Mouse (Mus musculus) liver, embryonic 11.5 days (tissue): ENCODE results near the gene Tm4sf5. TPM values are rescaled to one million over a fixed set of nuclear protein-coding genes. Genes with fewer than 3 reads are reported as not detected.
A peak's percentile ranks its signal among the peaks of the same experiment; 100 is the strongest.
"Not testable (repeated sequence)": the region's sequence is repeated elsewhere in the genome, so short reads cannot be mapped to it uniquely, and the experiment has no call there.

ENCODE experiments used
- ATAC-seq: fragments of 200-750 bp; cut with Nextera tagmentation; replicated peaks from 2 replicates; pipeline ENCODE4 v1.8.0; 2017; ENCODE audit warnings: moderate number of reproducible peaks, mild to moderate bottlenecking, moderate TSS enrichment, moderate library complexity; ENCODE audit not compliant: low FRiP score
- DNase-seq: peaks from one replicate; pipeline ENCODE4 v3.0.0-alpha.2; 2017; ENCODE audit warnings: low spot score
- H3K27ac ChIP-seq: fragments of 300-500 bp; sonication (generic); 2 replicates; pipeline ENCODE4 v1.5.1; 2014; ENCODE audit warnings: mild to moderate bottlenecking, low read depth, low read length, control low read depth
- H3K27me3 ChIP-seq: fragments of 300-500 bp; sonication (generic); replicated peaks from 2 replicates; pipeline ENCODE4 v1.6.1; 2014; ENCODE audit warnings: low read length, mixed read lengths; ENCODE audit not compliant: control insufficient read depth, insufficient read depth
- H3K36me3 ChIP-seq: fragments of 300-500 bp; sonication (generic); 2 replicates; pipeline ENCODE4 v1.6.1; 2014; ENCODE audit warnings: mild to moderate bottlenecking, low read length, moderate library complexity, mixed read lengths; ENCODE audit not compliant: control insufficient read depth, insufficient read depth
- H3K4me1 ChIP-seq: fragments of 300-500 bp; sonication (generic); replicated peaks from 2 replicates; pipeline ENCODE4 v1.6.1; 2014; ENCODE audit warnings: low read length, mixed read lengths; ENCODE audit not compliant: control insufficient read depth, insufficient read depth
- H3K4me2 ChIP-seq: fragments of 300-500 bp; sonication (generic); 2 replicates; pipeline ENCODE4 v1.6.1; 2014; ENCODE audit warnings: mild to moderate bottlenecking, control low read depth, moderate library complexity
- H3K4me3 ChIP-seq: fragments of 300-500 bp; sonication (generic); 2 replicates; pipeline ENCODE4 v1.5.1; 2014; ENCODE audit warnings: low read depth, low read length, control low read depth
- H3K9ac ChIP-seq: fragments of 300-500 bp; sonication (generic); 2 replicates; pipeline ENCODE4 v1.6.1; 2014; ENCODE audit warnings: low read depth, low read length, control low read depth
- H3K9me3 ChIP-seq: fragments of 300-500 bp; sonication (generic); 2 replicates; pipeline ENCODE4 v1.6.1; 2016; ENCODE audit warnings: low read length, inconsistent platforms, mixed read lengths; ENCODE audit not compliant: control insufficient read depth
- WGBS: fragments of 180-500 bp; shearing (Covaris S2); extraction: QIAGEN DNeasy Blood & Tissue Kit; methylation state at CpG from one replicate; pipeline ENCODE4 v1.1.7; 2014; 5-methylcytosine and 5-hydroxymethylcytosine counted together
- polyA plus RNA-seq: library from polyadenylated mRNA; unstranded; fragments of >200 nt; fragmentation: Nextera tagmentation; extraction: Ambion mirVana; gene quantifications from 2 replicates; pipeline ENCODE4 v1.2.1, GENCODE M21; 2014

Tm4sf5 gene
- polyA plus RNA-seq, 1 experiment from 2014 or later: 5.5 TPM

- H3K36me3 ChIP-seq: no peaks in the 10 kb centered on the region
- ATAC-seq (no peak), DNase-seq (no peak)
- H3K4me3 ChIP-seq: no peak within 1 kb of the TSS
- H3K9me3 ChIP-seq: no peaks in the 10 kb centered on the region
- WGBS: 87% methylated on average over 7 of the region's 7 CpGs
- H3K9ac ChIP-seq: no peak within 1 kb of the TSS
- no peak within 1 kb of the TSS for H3K4me2 ChIP-seq
- H3K27me3 ChIP-seq: no peaks in the 10 kb centered on the region
- H3K27ac ChIP-seq: no peak within 1 kb of the TSS
- H3K4me1 ChIP-seq: peaks cover 13% of the 10 kb centered on the region
Measured at GRCm38 (mm10) chr11:70514288-70514687, 9.2 kb downstream of the Tm4sf5 start, which contains the start of gene Vmo1. Gene Vmo1 (minus strand): TSS chr11:70514616.

- no peak overlapping the region for H3K27ac ChIP-seq
- no peak overlapping the region for H3K4me3 ChIP-seq
- no peaks in the 10 kb centered on the region for H3K9me3 ChIP-seq
- 21% methylated on average over 2 of the region's 2 CpGs for WGBS
- H3K4me2 ChIP-seq: no peak overlapping the region
- H3K4me1 ChIP-seq: peaks cover 23% of the 10 kb centered on the region
- DNase-seq (no peak), ATAC-seq (no peak)
- no peak overlapping the region for H3K9ac ChIP-seq
- peaks cover 12% of the 10 kb centered on the region for H3K27me3 ChIP-seq
- H3K36me3 ChIP-seq: no peaks in the 10 kb centered on the region
Measured at GRCm38 (mm10) chr11:70516352-70516751, 11.3 kb downstream of the Tm4sf5 start.

GRCm38 (mm10) chr11:70518436-70518835 lies 13.4 kb downstream of the Tm4sf5 start:
- H3K4me1 ChIP-seq: peaks cover 23% of the 10 kb centered on the region
- H3K4me3 ChIP-seq: no peak overlapping the region
- H3K9ac ChIP-seq: no peak overlapping the region
- H3K36me3 ChIP-seq: no peaks in the 10 kb centered on the region
- ATAC-seq: no peak
- H3K27ac ChIP-seq: no peak overlapping the region
- DNase-seq: no peak
- peak overlapping the region; percentile 69; the same call in 1 of the 2 replicates for H3K4me2 ChIP-seq
- WGBS: 36% methylated on average over 1 of the region's 1 CpGs
- no peaks in the 10 kb centered on the region for H3K9me3 ChIP-seq
- H3K27me3 ChIP-seq: peaks cover 12% of the 10 kb centered on the region

- Histone ChIP-seq H3K4me1 (peaks cover 23% of the 10 kb centered on the region), H3K36me3 (no peaks in the 10 kb centered on the region), H3K27me3 (peaks cover 12% of the 10 kb centered on the region), H3K9ac (peak within 1 kb of the TSS; percentile 38), H3K4me3 (peak within 1 kb of the TSS; percentile 44), H3K4me2 (peak within 1 kb of the TSS; percentile 69), H3K27ac (peak within 1 kb of the TSS; percentile 44), H3K9me3 (no peaks in the 10 kb centered on the region)
- DNase-seq: no peak
- 71% methylated on average over 10 of the region's 10 CpGs for WGBS
- 0 out of 2 replicates have a peak, but pooled peaks have one; percentile 34 for ATAC-seq
Measured at GRCm38 (mm10) chr11:70518923-70519322, 13.9 kb downstream of the Tm4sf5 start, which contains the start of gene Gltpd2. Gene Gltpd2 (plus strand): TSS chr11:70519196.

- Histone ChIP-seq H3K4me1 (peaks cover 23% of the 10 kb centered on the region), H3K36me3 (no peaks in the 10 kb centered on the region), H3K9ac (peak overlapping the region; percentile 38), H3K9me3 (no peaks in the 10 kb centered on the region), H3K4me2 (peak overlapping the region; percentile 69), H3K4me3 (peak overlapping the region; percentile 44), H3K27ac (peak overlapping the region; percentile 44), H3K27me3 (peaks cover 12% of the 10 kb centered on the region)
- ATAC-seq (no peak; the same call in 1 of the 2 replicates), DNase-seq (peak; percentile 71)
- 16% methylated on average over 41 of the region's 41 CpGs for WGBS
Measured at GRCm38 (mm10) chr11:70520178-70520769, 15.2 kb downstream of the Tm4sf5 start.

GRCm38 (mm10) chr11:70523306-70523989 lies 18.4 kb downstream of the Tm4sf5 start:
- DNase-seq, H3K4me3 ChIP-seq: not testable (repeated sequence)
- 86% methylated on average over 8 of the region's 8 CpGs for WGBS

GRCm38 (mm10) chr11:70524782-70525181 lies 19.7 kb downstream of the Tm4sf5 start:
- H3K9me3 ChIP-seq: no peaks in the 10 kb centered on the region
- no peak overlapping the region for H3K9ac ChIP-seq
- ATAC-seq: peak; percentile 34
- peaks cover 19% of the 10 kb centered on the region for H3K4me1 ChIP-seq
- H3K4me2 ChIP-seq: peak overlapping the region; percentile 62
- WGBS: 5% methylated on average over 8 of the region's 8 CpGs
- peaks cover 8% of the 10 kb centered on the region for H3K27me3 ChIP-seq
- no peak overlapping the region for H3K27ac ChIP-seq
- no peak for DNase-seq
- peak overlapping the region; percentile 89 for H3K4me3 ChIP-seq
- H3K36me3 ChIP-seq: peaks cover 10% of the 10 kb centered on the region; the same call in 1 of the 2 replicates

More at GRCm38 (mm10) chr11:70523306-70523989, 18.4 kb downstream of the Tm4sf5 start:
- not testable (repeated sequence) for H3K9ac ChIP-seq, H3K27ac ChIP-seq, H3K4me2 ChIP-seq, H3K9me3 ChIP-seq, ATAC-seq
- H3K4me1 ChIP-seq: peaks cover 26% of the 10 kb centered on the region
- peaks cover 12% of the 10 kb centered on the region for H3K27me3 ChIP-seq
- peaks cover 10% of the 10 kb centered on the region; the same call in 1 of the 2 replicates for H3K36me3 ChIP-seq

- whole genome bisulfite sequencing: under 1% methylated on average over 24 of the region's 26 CpGs
- Histone ChIP-seq H3K4me3 (peak within 1 kb of the TSS; percentile 89), H3K9ac (peak within 1 kb of the TSS; percentile 83), H3K4me2 (peak within 1 kb of the TSS; percentile 89), H3K27me3 (peaks cover 5% of the 10 kb centered on the region), H3K4me1 (peaks cover 14% of the 10 kb centered on the region), H3K27ac (peak within 1 kb of the TSS; percentile 48; the same call in 1 of the 2 replicates), H3K36me3 (peaks cover 10% of the 10 kb centered on the region; the same call in 1 of the 2 replicates), H3K9me3 (no peaks in the 10 kb centered on the region)
- peak; percentile 83 for DNase-seq
- ATAC-seq: peak; percentile 88
Measured at GRCm38 (mm10) chr11:70525184-70525678, 20.2 kb downstream of the Tm4sf5 start, which contains the start of gene Psmb6. Gene Psmb6 (plus strand): TSS chr11:70525367.
